In the genomic region with DNA sequence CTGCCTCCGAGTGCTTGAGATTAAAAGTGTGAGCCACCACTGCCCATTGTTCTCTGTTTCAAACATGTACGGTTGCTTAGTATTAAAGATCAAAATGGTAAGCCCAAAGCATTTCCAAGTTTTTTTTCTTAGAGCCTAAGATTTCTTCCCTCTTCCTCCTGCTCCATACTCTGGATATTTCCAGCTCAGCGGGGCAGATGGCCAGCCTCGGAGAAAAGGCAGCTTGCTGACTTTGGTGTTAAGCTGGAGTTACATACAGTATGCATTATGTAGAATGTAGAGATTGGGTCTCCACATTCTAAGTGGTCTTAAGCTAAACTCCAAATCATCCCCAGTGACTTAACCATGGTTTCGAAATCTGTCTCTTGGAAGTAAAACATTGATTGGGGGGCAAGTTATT, we compare ENCODE assay signal across 19 mouse cellular contexts.
"Had no signal": no experiment of that assay in that cellular context is flagged by ENCODE, and none has a peak within 500 bp of the region (broad histone marks: within the 10 kb centered on the region; RNA-seq: fewer than 3 reads in every experiment).

No protein-coding gene starts in this region.

- DNase-seq: liver, embryonic 13.5 days; liver, postnatal 0 days; lung, adult 2 months; lung, postnatal 14 days; lung, postnatal 36 days; thymus, adult 2 months; thymus, postnatal 25 days; thymus, postnatal 4 days had no signal

- H3K4me1 ChIP-seq: liver, embryonic 13.5 days; liver, embryonic 15.5 days; lung, embryonic 15.5 days; megakaryocyte, embryonic 14.5 days; midbrain, embryonic 13.5 days; midbrain, embryonic 15.5 days; neural tube, embryonic 12.5 days; stomach, embryonic 15.5 days had no signal

- H3K27me3 ChIP-seq: lung, embryonic 15.5 days; midbrain, embryonic 15.5 days; neural tube, embryonic 12.5 days; stomach, embryonic 15.5 days had no signal

- H3K36me3 ChIP-seq: liver, embryonic 13.5 days; liver, embryonic 15.5 days; lung, embryonic 15.5 days; midbrain, embryonic 13.5 days; midbrain, embryonic 15.5 days; neural tube, embryonic 12.5 days; stomach, embryonic 15.5 days had no signal

- H3K4me2 ChIP-seq: liver, embryonic 11.5 days; liver, embryonic 13.5 days; liver, embryonic 15.5 days; lung, embryonic 15.5 days; midbrain, embryonic 13.5 days; midbrain, embryonic 15.5 days; neural tube, embryonic 12.5 days; stomach, embryonic 15.5 days had no signal

- H3K27ac ChIP-seq: liver, embryonic 13.5 days; liver, embryonic 15.5 days; lung, embryonic 15.5 days; macrophage; midbrain, embryonic 13.5 days; midbrain, embryonic 15.5 days; neural tube, embryonic 12.5 days; stomach, embryonic 15.5 days; stomach, postnatal 0 days had no signal

- ATAC-seq: liver, postnatal 0 days; lung, postnatal 0 days; midbrain, embryonic 13.5 days; midbrain, embryonic 15.5 days had no signal

- H3K4me3 ChIP-seq: liver, embryonic 13.5 days; liver, embryonic 15.5 days; lung, embryonic 15.5 days; megakaryocyte, embryonic 14.5 days; midbrain, embryonic 13.5 days; midbrain, embryonic 15.5 days; neural tube, embryonic 12.5 days; stomach, embryonic 15.5 days had no signal

- H3K9me3 ChIP-seq: liver, embryonic 13.5 days; liver, embryonic 15.5 days; lung, embryonic 15.5 days; megakaryocyte, embryonic 14.5 days; midbrain, embryonic 13.5 days; midbrain, embryonic 15.5 days; neural tube, embryonic 12.5 days; stomach, embryonic 15.5 days had no signal

- H3K9ac ChIP-seq: liver, embryonic 13.5 days; liver, embryonic 15.5 days; liver, postnatal 0 days; lung, embryonic 15.5 days; midbrain, embryonic 13.5 days; midbrain, embryonic 15.5 days; neural tube, embryonic 12.5 days; stomach, embryonic 15.5 days had no signal
